Mouse (Mus musculus): ENCODE data around the gene Wbp2.

Wbp2 gene

DNA sequence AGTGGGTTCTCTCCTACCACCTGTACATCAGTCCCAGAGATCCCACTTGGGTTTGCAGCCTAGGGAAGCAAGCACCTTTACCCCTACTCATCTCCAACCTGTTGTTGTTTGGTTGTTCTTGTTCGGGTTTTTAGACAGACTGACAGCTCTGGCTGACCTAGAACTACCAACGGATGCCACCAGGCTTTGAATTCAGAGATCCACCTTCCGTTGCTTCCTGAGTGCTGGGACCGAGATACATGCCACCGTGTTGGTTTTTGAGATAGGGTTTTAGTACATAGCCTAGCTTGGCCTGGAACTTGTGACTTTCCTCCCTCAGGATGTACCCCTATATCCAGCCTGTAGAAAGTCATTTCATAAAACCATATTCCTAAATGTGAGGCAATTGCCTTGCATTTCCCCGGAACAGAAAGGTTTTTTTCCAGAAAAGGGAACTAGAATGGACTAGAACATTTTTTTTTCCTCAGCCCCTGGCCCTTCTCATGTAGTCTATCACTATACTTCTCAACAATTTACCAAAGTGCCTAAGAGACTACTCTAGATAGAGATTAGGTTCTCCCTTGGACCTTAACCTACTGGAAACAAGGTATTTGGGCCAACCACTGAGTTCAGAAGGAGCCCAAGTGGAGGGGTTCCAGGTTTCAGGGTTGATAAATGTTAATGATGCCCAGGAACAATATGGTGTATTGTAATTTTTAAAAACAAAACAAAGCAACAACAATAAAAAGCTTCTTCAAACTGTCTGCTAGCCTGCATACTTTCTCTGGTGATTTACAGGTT, 57.5 kb downstream of the Wbp2 start:
- DNase-seq: no peak

Data from thymus, postnatal 25 days (tissue).